Mouse (Mus musculus) C2C12 (cell line): ENCODE measurements around the gene Zfp462.

Experiments
- CEBPB ChIP-seq: IDR thresholded peaks from one replicate; pipeline ENCODE4 v1.6.1; 2011; ENCODE audit warnings: low read depth, mild to moderate bottlenecking, control low read depth, moderate library complexity
- CTCF ChIP-seq: IDR thresholded peaks from one replicate; pipeline ENCODE4 v1.5.1; 2011; ENCODE audit not compliant: control insufficient read depth, insufficient read depth, insufficient read length
- FOSL1 ChIP-seq: IDR thresholded peaks from one replicate; pipeline ENCODE4 v1.8.0; 2011; ENCODE audit warnings: mild to moderate bottlenecking, low read length; ENCODE audit not compliant: poor library complexity, insufficient read depth, severe bottlenecking
- MAX ChIP-seq: IDR thresholded peaks from one replicate; pipeline ENCODE4 v1.6.1; 2011; ENCODE audit warnings: mild to moderate bottlenecking, control low read depth
- MYOD1 ChIP-seq: IDR thresholded peaks from one replicate; pipeline ENCODE4 v1.6.1; 2011; ENCODE audit warnings: low read depth; ENCODE audit not compliant: control insufficient read depth, insufficient read length
- MYOG ChIP-seq: IDR thresholded peaks from one replicate; pipeline ENCODE4 v1.6.1; 2011; ENCODE audit not compliant: control insufficient read depth, insufficient read length; ENCODE audit errors: extremely low read depth
- USF1 ChIP-seq: IDR thresholded peaks from one replicate; pipeline ENCODE4 v1.6.1; 2011; ENCODE audit warnings: low read depth, mild to moderate bottlenecking, control low read depth, moderate library complexity

DNA sequence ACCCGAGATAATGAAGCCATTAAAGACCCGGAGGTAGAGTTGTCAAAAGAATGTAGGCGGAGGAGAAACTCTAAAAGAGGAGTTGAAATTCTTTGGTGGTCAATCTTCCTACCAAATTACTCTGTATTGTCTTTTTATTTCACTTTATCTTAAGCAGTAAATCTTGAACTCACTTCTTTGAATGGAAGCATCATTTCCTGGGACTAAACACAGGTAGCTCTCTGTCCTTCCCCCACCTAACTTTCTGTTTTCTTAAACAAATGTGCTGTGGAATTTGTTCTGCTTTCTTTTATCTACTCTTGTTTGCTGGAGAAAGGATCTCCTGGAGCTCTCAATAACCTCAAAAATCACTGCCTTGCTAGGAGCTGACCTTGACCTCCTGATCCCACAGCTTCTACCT is 42.4 kb downstream of the Zfp462 start:
- TF ChIP-seq CTCF (no peak), USF1 (no peak), CEBPB (no peak), MYOD1 (no peak), MAX (no peak), FOSL1 (no peak), MYOG (no peak)
